Mouse (Mus musculus): ENCODE results near the gene Mapkapk2. TPM values are rescaled to one million over a fixed set of nuclear protein-coding genes. Genes with fewer than 3 reads are reported as not detected.
"Not testable (repeated sequence)": the region's sequence is repeated elsewhere in the genome, so short reads cannot be mapped to it uniquely, and the experiment has no call there.

Mapkapk2 gene
- polyA plus RNA-seq, 1 experiment from 2014 or later, result 9.1 TPM

- not testable (repeated sequence) for ATAC-seq; H3K4me1 ChIP-seq (ENCODE audit: control insufficient read depth, insufficient read depth, low read depth, low read length); H3K36me3 ChIP-seq (ENCODE audit: control insufficient read depth, insufficient read depth, low read length); H3K4me3 ChIP-seq (ENCODE audit: low read length); H3K27me3 ChIP-seq (replicated peaks; ENCODE audit: control insufficient read depth, insufficient read depth, low read length); H3K4me2 ChIP-seq (ENCODE audit: low read length); H3K9me3 ChIP-seq (ENCODE audit: control insufficient read depth, low read length); H3K9ac ChIP-seq (ENCODE audit: low read depth, low read length); H3K27ac ChIP-seq (ENCODE audit: low read depth, low read length)
- 88% methylated on average over 4 of the region's 4 CpGs for WGBS
These were observed 74.3 kb downstream of the Mapkapk2 start for GRCm38 (mm10) chr1:131023250-131023858.

- H3K4me3 ChIP-seq (ENCODE audit: low read length), result no peak overlapping the region
- H3K4me2 ChIP-seq (ENCODE audit: low read length), result no peak overlapping the region
- H3K9me3 ChIP-seq (ENCODE audit: control insufficient read depth, low read length), result no peaks in the 10 kb centered on the region
- ATAC-seq, result no peak
- H3K36me3 ChIP-seq (ENCODE audit: control insufficient read depth, insufficient read depth, low read length), result no peaks in the 10 kb centered on the region
- H3K27me3 ChIP-seq (replicated peaks; ENCODE audit: control insufficient read depth, insufficient read depth, low read length), result no peaks in the 10 kb centered on the region
- no peaks in the 10 kb centered on the region for H3K4me1 ChIP-seq (ENCODE audit: control insufficient read depth, insufficient read depth, low read depth, low read length)
- no peak overlapping the region for H3K27ac ChIP-seq (ENCODE audit: low read depth, low read length)
- 79% methylated on average over 5 of the region's 5 CpGs for whole genome bisulfite sequencing
- H3K9ac ChIP-seq (ENCODE audit: low read depth, low read length), result no peak overlapping the region
These were observed 74.9 kb downstream of the Mapkapk2 start for GRCm38 (mm10) chr1:131022591-131023249.

DNA sequence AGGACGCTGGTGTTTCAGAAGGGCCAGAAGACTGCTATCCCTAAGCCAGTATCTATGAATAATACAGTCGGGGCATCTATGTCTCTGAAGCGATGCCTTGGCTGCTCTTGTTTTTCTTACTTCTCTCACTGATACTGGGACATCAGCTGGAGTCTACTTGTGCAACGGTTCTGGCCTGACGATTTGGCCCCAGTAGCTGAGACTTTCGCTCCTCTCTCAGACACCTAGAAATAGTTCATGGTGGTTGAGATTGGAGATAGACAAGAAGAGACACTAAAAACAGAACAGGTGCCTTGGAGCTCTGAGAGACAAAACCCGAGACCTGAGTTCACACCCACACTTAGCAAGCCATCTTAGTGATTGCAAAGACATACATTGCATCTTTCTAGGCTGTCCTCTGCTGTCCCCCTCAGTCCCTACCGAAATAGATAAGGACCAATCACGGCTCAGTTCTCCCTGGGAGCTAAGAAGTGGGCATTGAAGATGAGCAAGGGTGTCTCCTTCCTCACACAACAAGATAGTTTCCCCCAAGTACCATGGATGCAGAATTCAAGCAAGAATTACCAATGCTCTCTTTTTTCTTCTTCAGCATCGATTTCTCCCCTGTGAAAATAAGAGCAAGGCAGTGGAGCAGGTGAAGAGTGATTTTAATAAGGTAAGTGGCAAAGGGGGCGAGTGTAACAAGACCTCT lies 75.6 kb downstream of the Mapkapk2 start:
- Histone ChIP-seq H3K4me2 (ENCODE audit: low read length) (no peak overlapping the region), H3K4me3 (ENCODE audit: low read length) (no peak overlapping the region), H3K9me3 (ENCODE audit: control insufficient read depth, low read length) (no peaks in the 10 kb centered on the region), H3K27ac (ENCODE audit: low read depth, low read length) (no peak overlapping the region), H3K9ac (ENCODE audit: low read depth, low read length) (no peak overlapping the region), H3K4me1 (ENCODE audit: control insufficient read depth, insufficient read depth, low read depth, low read length) (no peaks in the 10 kb centered on the region), H3K27me3 (replicated peaks; ENCODE audit: control insufficient read depth, insufficient read depth, low read length) (no peaks in the 10 kb centered on the region), H3K36me3 (ENCODE audit: control insufficient read depth, insufficient read depth, low read length) (no peaks in the 10 kb centered on the region)
- WGBS, result 79% methylated on average over 11 of the region's 11 CpGs
- ATAC-seq, result no peak

- Histone ChIP-seq H3K9ac (ENCODE audit: low read depth, low read length) (no peak overlapping the region), H3K36me3 (ENCODE audit: control insufficient read depth, insufficient read depth, low read length) (no peaks in the 10 kb centered on the region)
- ATAC-seq, result no peak
These were observed 76.2 kb downstream of the Mapkapk2 start for GRCm38 (mm10) chr1:131021438-131021837.

GRCm38 (mm10) chr1:131020425-131021310 lies 77.0 kb downstream of the Mapkapk2 start:
- Histone ChIP-seq H3K9ac (ENCODE audit: low read depth, low read length) (no peak overlapping the region), H3K4me3 (ENCODE audit: low read length) (no peak overlapping the region), H3K4me1 (ENCODE audit: control insufficient read depth, insufficient read depth, low read depth, low read length) (no peaks in the 10 kb centered on the region), H3K9me3 (ENCODE audit: control insufficient read depth, low read length) (no peaks in the 10 kb centered on the region), H3K36me3 (ENCODE audit: control insufficient read depth, insufficient read depth, low read length) (no peaks in the 10 kb centered on the region), H3K4me2 (ENCODE audit: low read length) (no peak overlapping the region), H3K27me3 (replicated peaks; ENCODE audit: control insufficient read depth, insufficient read depth, low read length) (no peaks in the 10 kb centered on the region), H3K27ac (ENCODE audit: low read depth, low read length) (no peak overlapping the region)
- no peak for ATAC-seq
- 50% methylated on average over 12 of the region's 12 CpGs for WGBS

More at GRCm38 (mm10) chr1:131021438-131021837, 76.2 kb downstream of the Mapkapk2 start:
- Histone ChIP-seq H3K4me2 (ENCODE audit: low read length) (no peak overlapping the region), H3K4me1 (ENCODE audit: control insufficient read depth, insufficient read depth, low read depth, low read length) (no peaks in the 10 kb centered on the region), H3K27ac (ENCODE audit: low read depth, low read length) (no peak overlapping the region), H3K27me3 (replicated peaks; ENCODE audit: control insufficient read depth, insufficient read depth, low read length) (no peaks in the 10 kb centered on the region), H3K9me3 (ENCODE audit: control insufficient read depth, low read length) (no peaks in the 10 kb centered on the region), H3K4me3 (ENCODE audit: low read length) (no peak overlapping the region)
- 75% methylated on average over 9 of the region's 9 CpGs for WGBS

DNA sequence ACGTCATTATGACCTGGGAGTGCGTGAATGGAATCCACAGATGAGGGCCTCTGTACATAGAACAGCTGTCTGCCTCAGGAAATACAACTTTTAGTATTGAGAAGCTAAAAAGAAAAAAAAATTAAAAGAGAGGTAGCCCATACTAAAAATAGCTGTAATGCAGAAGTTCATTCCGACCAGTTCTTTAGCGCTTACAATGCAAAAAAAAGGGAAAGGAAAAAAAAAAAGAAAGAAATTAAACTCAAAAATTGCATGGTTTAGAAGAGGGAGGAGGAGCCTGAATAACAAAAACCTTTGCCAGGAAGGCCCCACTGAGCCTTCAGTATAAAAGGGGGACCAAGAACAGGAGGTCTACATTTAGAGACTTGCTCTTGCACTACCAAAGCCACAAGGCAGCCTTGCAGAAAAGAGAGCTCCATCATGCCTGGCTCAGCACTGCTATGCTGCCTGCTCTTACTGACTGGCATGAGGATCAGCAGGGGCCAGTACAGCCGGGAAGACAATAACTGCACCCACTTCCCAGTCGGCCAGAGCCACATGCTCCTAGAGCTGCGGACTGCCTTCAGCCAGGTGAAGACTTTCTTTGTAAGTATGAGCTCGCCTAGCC lies 78.0 kb downstream of the Mapkapk2 start, which contains the start of gene Il10:
Il10 (plus strand) TSS at position 354 of the 607 bp plus-strand sequence.
- H3K4me3 ChIP-seq (ENCODE audit: low read length), result no peak within 1 kb of the TSS
- no peak for ATAC-seq
- no peaks in the 10 kb centered on the region for H3K4me1 ChIP-seq (ENCODE audit: control insufficient read depth, insufficient read depth, low read depth, low read length)
- no peak within 1 kb of the TSS for H3K9ac ChIP-seq (ENCODE audit: low read depth, low read length)
- no peaks in the 10 kb centered on the region for H3K9me3 ChIP-seq (ENCODE audit: control insufficient read depth, low read length)
- H3K27me3 ChIP-seq (replicated peaks; ENCODE audit: control insufficient read depth, insufficient read depth, low read length), result no peaks in the 10 kb centered on the region
- 73% methylated on average over 8 of the region's 8 CpGs for WGBS
- no peak within 1 kb of the TSS for H3K4me2 ChIP-seq (ENCODE audit: low read length)
- no peaks in the 10 kb centered on the region for H3K36me3 ChIP-seq (ENCODE audit: control insufficient read depth, insufficient read depth, low read length)
- no peak within 1 kb of the TSS for H3K27ac ChIP-seq (ENCODE audit: low read depth, low read length)

- ATAC-seq, result no peak
- H3K9me3 ChIP-seq (ENCODE audit: control insufficient read depth, low read length), result no peaks in the 10 kb centered on the region
- 93% methylated on average over 7 of the region's 7 CpGs for WGBS
These were observed 81.7 kb downstream of the Mapkapk2 start for GRCm38 (mm10) chr1:131015879-131016278.

GRCm38 (mm10) chr1:131015281-131015680 lies 82.3 kb downstream of the Mapkapk2 start:
- H3K9ac ChIP-seq (ENCODE audit: low read depth, low read length), result no peak overlapping the region
- H3K27me3 ChIP-seq (replicated peaks; ENCODE audit: control insufficient read depth, insufficient read depth, low read length), result no peaks in the 10 kb centered on the region
- H3K4me3 ChIP-seq (ENCODE audit: low read length), result no peak overlapping the region
- H3K27ac ChIP-seq (ENCODE audit: low read depth, low read length), result no peak overlapping the region
- ATAC-seq, result no peak
- H3K36me3 ChIP-seq (ENCODE audit: control insufficient read depth, insufficient read depth, low read length), result no peaks in the 10 kb centered on the region
- no peaks in the 10 kb centered on the region for H3K9me3 ChIP-seq (ENCODE audit: control insufficient read depth, low read length)
- H3K4me2 ChIP-seq (ENCODE audit: low read length), result no peak overlapping the region
- WGBS, result 92% methylated on average over 6 of the region's 6 CpGs
- no peaks in the 10 kb centered on the region for H3K4me1 ChIP-seq (ENCODE audit: control insufficient read depth, insufficient read depth, low read depth, low read length)

More at GRCm38 (mm10) chr1:131015879-131016278, 81.7 kb downstream of the Mapkapk2 start:
- Histone ChIP-seq H3K9ac (ENCODE audit: low read depth, low read length) (no peak overlapping the region), H3K36me3 (ENCODE audit: control insufficient read depth, insufficient read depth, low read length) (no peaks in the 10 kb centered on the region), H3K27me3 (replicated peaks; ENCODE audit: control insufficient read depth, insufficient read depth, low read length) (no peaks in the 10 kb centered on the region), H3K4me1 (ENCODE audit: control insufficient read depth, insufficient read depth, low read depth, low read length) (no peaks in the 10 kb centered on the region), H3K4me2 (ENCODE audit: low read length) (no peak overlapping the region), H3K27ac (ENCODE audit: low read depth, low read length) (no peak overlapping the region), H3K4me3 (ENCODE audit: low read length) (no peak overlapping the region)
